Mouse (Mus musculus) stomach, embryonic 14.5 days (tissue): ENCODE measurements around the gene Xlr4b. TPM values are rescaled to one million over a fixed set of nuclear protein-coding genes. Genes with fewer than 3 reads are reported as not detected.
A peak's percentile ranks its signal among the peaks of the same experiment; 100 is the strongest.
"Not testable (repeated sequence)": the region's sequence is repeated elsewhere in the genome, so short reads cannot be mapped to it uniquely, and the experiment has no call there.

Experiments
- ATAC-seq: fragments of 200-750 bp; cut with Nextera tagmentation; 2 replicates; pipeline ENCODE4 v1.8.0; 2017; ENCODE audit warnings: low read depth, moderate TSS enrichment; ENCODE audit not compliant: insufficient number of reproducible peaks, insufficient read depth, low FRiP score
- H3K27ac ChIP-seq: fragments of 300-500 bp; sonication (generic); 2 replicates; pipeline ENCODE4 v1.5.1; 2014; ENCODE audit warnings: mild to moderate bottlenecking, low read length, moderate library complexity, mixed read lengths
- H3K27me3 ChIP-seq: fragments of 300-500 bp; sonication (generic); 2 replicates; pipeline ENCODE4 v1.6.1; 2014; ENCODE audit warnings: low read length, control low read depth, mixed read lengths; ENCODE audit not compliant: control insufficient read depth, insufficient read depth
- H3K36me3 ChIP-seq: fragments of 300-500 bp; sonication (generic); 2 replicates; pipeline ENCODE4 v1.6.1; 2014; ENCODE audit warnings: mild to moderate bottlenecking, control low read depth, low read length, moderate library complexity, mixed read lengths; ENCODE audit not compliant: control insufficient read depth, insufficient read depth
- H3K4me1 ChIP-seq: fragments of 300-500 bp; sonication (generic); 2 replicates; pipeline ENCODE4 v1.6.1; 2014; ENCODE audit warnings: low read length, control low read depth, mixed read lengths; ENCODE audit not compliant: control insufficient read depth, insufficient read depth
- H3K4me2 ChIP-seq: fragments of 300-500 bp; sonication (generic); replicated peaks from 2 replicates; pipeline ENCODE4 v1.6.1; 2014; ENCODE audit warnings: low read depth, low read length, control low read depth
- H3K4me3 ChIP-seq: fragments of 300-500 bp; sonication (generic); 2 replicates; pipeline ENCODE4 v1.5.1; 2014; ENCODE audit warnings: low read depth, low read length, control low read depth
- H3K9ac ChIP-seq: fragments of 300-500 bp; sonication (generic); replicated peaks from 2 replicates; pipeline ENCODE4 v1.6.1; 2014; ENCODE audit warnings: low read depth, mild to moderate bottlenecking, control low read depth, low read length, moderate library complexity, mixed read lengths
- H3K9me3 ChIP-seq: fragments of 300-500 bp; sonication (generic); 2 replicates; pipeline ENCODE4 v1.6.1; 2016; ENCODE audit warnings: low read depth, low read length, control low read depth; ENCODE audit not compliant: control insufficient read depth
- whole genome bisulfite sequencing: fragments of 180-500 bp; shearing (Covaris S2); extraction: QIAGEN DNeasy Blood & Tissue Kit; methylation state at CpG from one replicate; pipeline ENCODE4 v1.1.7; 2014; 5-methylcytosine and 5-hydroxymethylcytosine counted together
- polyA plus RNA-seq: library from polyadenylated mRNA; unstranded; fragments of >200 nt; fragmentation: Nextera tagmentation; extraction: Ambion mirVana; gene quantifications from 2 replicates; pipeline ENCODE4 v1.2.1, GENCODE M21; 2014

The Xlr4b gene
- 0.17 and 1.1 TPM in 2 replicates for polyA plus RNA-seq

- ATAC-seq, H3K4me2 ChIP-seq, H3K9ac ChIP-seq, H3K4me3 ChIP-seq, H3K9me3 ChIP-seq, H3K36me3 ChIP-seq, H3K27ac ChIP-seq, H3K4me1 ChIP-seq, H3K27me3 ChIP-seq: not testable (repeated sequence)
- WGBS: 68% methylated on average over 11 of the region's 19 CpGs
Observed at GRCm38 (mm10) chrX:73213819-73214564, at the start of gene Xlr4b. Xlr4b (plus strand) TSS chrX:73214333.

DNA sequence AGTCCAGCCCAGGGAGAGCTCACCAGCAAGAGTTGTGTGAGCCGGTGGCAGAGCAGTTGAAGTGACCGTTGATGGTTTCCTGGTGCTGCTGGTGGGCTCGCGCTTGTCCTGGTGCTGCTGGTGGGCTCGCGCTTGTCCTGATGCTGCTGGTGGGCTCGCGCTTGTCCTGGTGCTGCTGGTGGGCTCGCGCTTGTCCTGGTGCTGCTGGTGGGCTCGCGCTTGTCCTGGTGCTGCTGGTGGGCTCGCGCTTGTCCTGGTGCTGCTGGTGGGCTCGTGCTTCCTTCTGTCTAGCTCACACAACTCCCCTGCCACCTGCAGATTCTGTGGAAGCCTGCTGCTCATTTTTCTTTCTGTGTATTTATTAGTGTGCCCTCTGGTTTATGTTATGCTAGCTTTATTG, 37.2 kb upstream of the Xlr4b start, which contains the start of gene Spin2d:
TSS of gene Spin2d (minus strand) at position 101 of the 400 bp plus-strand sequence.
- WGBS: 84% methylated on average over 4 of the region's 15 CpGs
- H3K4me3 ChIP-seq, H3K9me3 ChIP-seq, H3K27ac ChIP-seq, H3K27me3 ChIP-seq, H3K9ac ChIP-seq, H3K4me1 ChIP-seq, H3K36me3 ChIP-seq, H3K4me2 ChIP-seq, ATAC-seq: not testable (repeated sequence)

DNA sequence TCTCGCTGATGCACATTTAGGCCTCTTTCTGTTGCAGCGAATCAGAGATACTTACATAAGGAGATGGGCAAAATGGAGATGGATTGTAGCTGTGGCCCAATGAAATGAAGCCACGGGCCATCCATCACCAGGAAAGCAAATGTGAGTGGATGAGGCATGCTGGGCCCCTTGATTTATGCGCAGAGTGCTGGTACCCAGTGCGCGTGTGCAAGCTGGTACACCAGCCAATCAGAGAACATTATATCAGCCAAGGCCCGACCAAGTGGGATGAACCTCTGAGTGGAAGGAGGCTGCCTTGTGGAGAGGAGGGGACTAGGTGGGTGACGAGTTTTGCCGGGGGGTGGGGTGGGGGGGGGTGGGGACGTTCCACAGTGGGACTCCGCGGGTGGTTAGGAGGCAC, 22.2 kb upstream of the Xlr4b start, which contains the start of gene Xlr3b:
TSS of gene Xlr3b (plus strand) at position 274 of the 400 bp plus-strand sequence.
- WGBS: 76% methylated on average over 12 of the region's 12 CpGs
- ATAC-seq, H3K9ac ChIP-seq: not testable (repeated sequence)

DNA sequence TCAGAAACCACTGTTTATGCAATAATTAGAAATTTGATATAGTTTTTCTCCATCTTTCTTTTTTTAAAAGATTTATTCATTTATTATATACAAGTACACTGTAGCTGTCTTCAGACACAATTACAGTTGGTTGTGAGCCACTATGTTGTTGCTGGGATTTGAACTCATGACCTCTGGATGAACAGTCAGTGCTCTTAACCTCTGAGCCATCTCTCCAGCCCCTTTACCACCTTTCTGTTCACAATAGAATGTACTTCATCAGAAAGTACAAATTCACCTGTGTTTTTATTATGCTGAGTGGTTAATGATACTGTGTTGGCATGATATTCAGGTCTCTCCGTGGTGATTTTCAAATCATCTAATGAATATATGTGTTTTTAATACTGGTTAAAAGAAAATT, 11.2 kb downstream of the Xlr4b start:
- Histone ChIP-seq H3K4me2 (no peak overlapping the region), H3K9me3 (no peaks in the 10 kb centered on the region), H3K4me3 (no peak overlapping the region), H3K36me3 (no peaks in the 10 kb centered on the region), H3K27ac (no peak overlapping the region), H3K9ac (no peak overlapping the region), H3K4me1 (no peaks in the 10 kb centered on the region), H3K27me3 (no peaks in the 10 kb centered on the region)
- no peak for ATAC-seq
- WGBS: 56% methylated on average over 1 of the region's 1 CpGs

More for the DNA sequence above, 22.2 kb upstream of the Xlr4b start, which contains the start of gene Xlr3b:
- not testable (repeated sequence) for H3K4me1 ChIP-seq, H3K27me3 ChIP-seq, H3K4me3 ChIP-seq, H3K27ac ChIP-seq, H3K36me3 ChIP-seq, H3K4me2 ChIP-seq, H3K9me3 ChIP-seq

GRCm38 (mm10) chrX:73227914-73228605, 13.9 kb downstream of the Xlr4b start, which contains the start of gene F8a:
F8a (plus strand) TSS chrX:73228291.
- Histone ChIP-seq H3K36me3 (no peaks in the 10 kb centered on the region), H3K4me3 (peak within 1 kb of the TSS; percentile 50), H3K27ac (peak within 1 kb of the TSS; percentile 82), H3K27me3 (no peaks in the 10 kb centered on the region), H3K9ac (peak within 1 kb of the TSS; percentile 45), H3K9me3 (no peaks in the 10 kb centered on the region), H3K4me2 (peak within 1 kb of the TSS; percentile 67), H3K4me1 (no peaks in the 10 kb centered on the region)
- ATAC-seq: peak; percentile 96
- WGBS: 18% methylated on average over 39 of the region's 39 CpGs

DNA sequence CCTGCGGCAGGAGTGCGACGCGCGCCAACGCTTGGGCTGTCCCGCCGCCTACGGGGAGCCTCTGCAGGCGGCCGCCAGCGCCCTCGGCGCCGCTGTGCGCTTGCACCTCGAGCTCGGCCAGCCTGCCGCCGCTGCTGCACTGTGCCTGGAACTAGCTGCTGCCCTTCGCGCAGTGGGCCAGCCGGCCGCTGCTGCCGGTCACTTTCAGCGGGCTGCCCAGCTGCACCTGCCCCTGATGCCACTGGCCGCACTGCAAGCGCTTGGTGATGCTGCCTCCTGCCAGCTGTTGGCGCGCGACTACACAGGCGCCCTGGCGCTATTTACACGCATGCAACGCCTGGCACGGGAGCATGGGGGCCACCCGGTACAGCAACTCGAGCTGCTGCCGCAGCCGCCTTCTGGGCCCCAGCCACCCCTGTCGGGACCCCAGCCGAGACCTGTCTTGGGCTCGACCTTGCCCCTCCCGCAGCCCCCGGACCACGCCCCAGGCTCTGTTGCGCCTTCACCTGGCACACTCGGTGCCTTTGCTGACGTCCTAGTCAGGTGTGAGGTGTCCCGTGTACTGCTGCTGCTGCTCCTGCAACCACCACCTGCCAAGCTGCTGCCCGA, 14.6 kb downstream of the Xlr4b start:
- peak overlapping the region; percentile 50 for H3K4me3 ChIP-seq
- H3K4me1 ChIP-seq: no peaks in the 10 kb centered on the region
- H3K27ac ChIP-seq: peak overlapping the region; percentile 82
- no peaks in the 10 kb centered on the region for H3K9me3 ChIP-seq
- no peaks in the 10 kb centered on the region for H3K27me3 ChIP-seq
- 21% methylated on average over 48 of the region's 51 CpGs for WGBS
- no peaks in the 10 kb centered on the region for H3K36me3 ChIP-seq
- peak; percentile 47 for ATAC-seq
- H3K9ac ChIP-seq: peak overlapping the region; percentile 45
- H3K4me2 ChIP-seq: peak overlapping the region; percentile 67

DNA sequence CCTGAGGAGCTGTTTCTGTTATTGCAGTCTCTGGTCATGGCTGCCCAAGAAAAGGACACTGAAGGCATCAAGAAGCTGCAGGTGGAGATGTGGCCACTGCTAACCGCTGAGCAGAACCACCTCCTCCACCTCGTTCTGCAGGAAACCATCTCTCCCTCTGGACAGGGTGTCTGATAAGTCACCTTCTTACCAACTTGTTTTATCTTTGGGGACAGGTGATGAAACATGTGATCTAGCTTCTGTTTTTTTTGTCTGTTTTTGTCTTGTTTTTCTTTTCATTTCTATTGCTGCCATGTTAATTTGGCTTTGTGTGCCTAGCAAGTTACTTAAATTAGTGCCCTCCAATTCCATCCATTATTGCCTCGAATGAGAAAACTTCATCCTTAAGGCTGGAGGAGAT, 15.2 kb downstream of the Xlr4b start:
- Histone ChIP-seq H3K27me3 (no peaks in the 10 kb centered on the region), H3K4me2 (peak overlapping the region; percentile 67), H3K4me3 (peak overlapping the region; percentile 50), H3K27ac (no peak overlapping the region), H3K9me3 (no peaks in the 10 kb centered on the region), H3K9ac (0 out of 2 replicates have a peak overlapping the region, but pooled peaks have one; percentile 45), H3K4me1 (no peaks in the 10 kb centered on the region), H3K36me3 (no peaks in the 10 kb centered on the region)
- ATAC-seq: no peak
- WGBS: 39% methylated on average over 3 of the region's 3 CpGs

DNA sequence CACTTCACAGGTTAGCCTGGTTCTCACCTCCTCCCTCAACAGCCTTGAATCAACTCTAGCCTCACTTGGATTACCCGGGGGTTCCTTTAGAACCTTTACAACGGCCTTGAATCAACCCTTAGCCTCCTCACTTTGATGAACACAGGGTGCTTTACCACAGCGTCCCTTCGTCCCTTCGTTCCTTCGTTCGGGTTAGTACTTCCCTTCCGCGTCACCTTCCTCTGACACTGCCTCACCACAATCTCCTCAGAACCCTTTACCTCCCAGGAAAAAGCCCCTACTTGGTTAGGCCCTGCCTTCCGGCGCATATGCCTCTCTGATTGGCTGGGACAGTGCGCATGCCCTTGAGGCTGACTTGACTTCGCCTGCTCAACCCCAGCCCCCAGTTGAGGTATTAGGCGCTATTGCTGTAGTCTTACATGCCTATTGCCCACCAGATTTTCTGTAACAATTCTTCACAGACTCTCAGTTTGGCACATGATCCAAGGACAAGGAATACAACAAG, 28.7 kb downstream of the Xlr4b start, which contains the start of gene Xlr4c:
TSS of gene Xlr4c (minus strand) at position 310 of the 505 bp plus-strand sequence.
- WGBS: 74% methylated on average over 9 of the region's 14 CpGs
- ATAC-seq: not testable (repeated sequence)

More for the DNA sequence above, 28.7 kb downstream of the Xlr4b start, which contains the start of gene Xlr4c:
- not testable (repeated sequence) for H3K27me3 ChIP-seq, H3K4me1 ChIP-seq, H3K4me3 ChIP-seq, H3K9ac ChIP-seq, H3K9me3 ChIP-seq, H3K4me2 ChIP-seq, H3K27ac ChIP-seq, H3K36me3 ChIP-seq
